Mouse (Mus musculus): ENCODE data around the gene Crtac1.

The Crtac1 gene

GRCm38 (mm10) chr19:42431485-42432190 is at the start of gene Crtac1:
TSS of gene Crtac1 (minus strand) at chr19:42431783.
- peak; percentile 64 for ATAC-seq (ENCODE audit: insufficient number of reproducible peaks, low FRiP score, low TSS enrichment)

DNA sequence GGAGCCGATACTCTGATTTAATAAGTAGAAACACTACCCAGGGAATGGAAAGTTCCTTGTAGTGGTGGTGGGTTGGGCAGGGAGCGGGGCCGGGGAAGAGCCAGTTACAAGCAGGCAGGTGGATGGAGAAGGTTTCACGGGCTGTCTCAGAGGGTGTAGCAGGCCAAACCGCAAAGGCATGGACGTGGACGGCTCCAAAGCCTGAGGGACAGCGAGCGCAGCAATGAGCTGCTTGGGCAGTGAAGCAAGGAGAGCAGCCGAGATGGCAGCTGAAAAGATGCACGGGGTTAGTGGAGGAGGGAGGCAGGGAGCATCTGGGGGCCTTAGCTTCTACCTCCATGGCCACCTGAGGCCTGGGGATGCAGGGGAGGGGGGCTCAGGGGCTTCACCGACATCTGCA is 46.7 kb upstream of the Crtac1 start:
- no peak for ATAC-seq (ENCODE audit: insufficient number of reproducible peaks, low FRiP score, low TSS enrichment)

- ATAC-seq (ENCODE audit: insufficient number of reproducible peaks, low FRiP score, low TSS enrichment), result no peak
These were observed 46.2 kb upstream of the Crtac1 start for GRCm38 (mm10) chr19:42477769-42478168.

DNA sequence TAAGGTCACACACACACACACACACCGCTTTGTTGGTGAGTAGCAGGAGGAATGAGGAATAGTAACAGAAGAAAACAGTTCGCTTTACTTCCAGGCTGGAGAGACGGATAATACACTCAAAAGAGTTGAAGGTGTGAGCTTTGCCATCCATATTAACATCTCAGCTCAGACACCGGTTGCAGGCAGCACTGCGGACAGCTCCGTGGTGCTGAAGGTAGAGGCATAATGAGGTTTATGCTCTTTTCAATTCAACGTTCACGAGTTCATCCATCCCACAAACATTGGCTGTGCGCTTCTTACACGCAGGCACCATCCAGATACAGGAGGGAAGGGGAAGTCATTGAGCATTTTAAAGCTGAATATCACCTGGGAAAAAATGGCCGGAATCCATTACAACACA is 41.2 kb upstream of the Crtac1 start:
- ATAC-seq (ENCODE audit: insufficient number of reproducible peaks, low FRiP score, low TSS enrichment), result no peak

- peak; percentile 15; the same call in 1 of the 2 replicates for ATAC-seq (ENCODE audit: insufficient number of reproducible peaks, low FRiP score, low TSS enrichment)
These were observed 40.0 kb upstream of the Crtac1 start for GRCm38 (mm10) chr19:42471571-42471970.

- ATAC-seq (ENCODE audit: insufficient number of reproducible peaks, low FRiP score, low TSS enrichment), result no peak
These were observed 30.3 kb upstream of the Crtac1 start for GRCm38 (mm10) chr19:42461851-42462250.

DNA sequence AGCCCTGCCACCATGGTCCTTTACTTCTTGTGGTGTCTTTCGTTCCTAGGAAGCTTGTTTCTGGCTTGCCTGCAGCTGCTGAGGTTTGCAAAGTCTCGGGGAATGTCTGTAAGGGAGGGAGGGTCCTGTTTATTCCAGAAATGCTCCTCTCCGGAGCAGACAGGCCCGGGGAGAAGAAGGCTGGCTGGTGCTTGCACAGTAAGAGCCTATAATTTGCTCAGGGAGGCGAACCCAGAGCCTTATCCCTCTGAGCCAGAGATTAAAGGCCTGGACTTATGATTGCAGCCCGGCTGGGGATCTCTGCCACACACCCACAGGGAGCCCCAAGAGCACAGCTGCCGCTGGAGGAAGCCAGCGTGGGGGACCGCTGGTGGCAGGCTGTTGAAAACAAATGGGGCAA is 29.8 kb upstream of the Crtac1 start:
- ATAC-seq (ENCODE audit: insufficient number of reproducible peaks, low FRiP score, low TSS enrichment), result no peak

DNA sequence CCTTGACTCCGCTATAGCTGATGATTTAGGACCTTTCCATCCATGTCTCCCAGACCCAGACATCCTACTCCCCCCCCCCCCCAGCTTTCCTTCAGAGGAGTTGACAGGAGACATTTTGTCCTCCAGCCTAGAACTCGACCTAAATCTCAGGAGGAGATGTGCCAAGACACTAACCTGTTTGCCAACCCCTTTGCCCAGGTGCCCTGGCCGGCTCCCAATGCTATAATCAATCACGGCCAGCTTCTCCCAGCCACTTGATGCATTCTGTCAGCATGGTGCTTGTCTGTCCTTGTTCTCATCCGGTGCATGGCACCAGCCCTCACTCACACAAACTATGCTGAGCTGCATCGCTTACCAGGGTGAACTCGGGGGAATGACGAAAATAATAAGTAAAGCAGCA is 27.9 kb upstream of the Crtac1 start:
- no peak for ATAC-seq (ENCODE audit: insufficient number of reproducible peaks, low FRiP score, low TSS enrichment)

DNA sequence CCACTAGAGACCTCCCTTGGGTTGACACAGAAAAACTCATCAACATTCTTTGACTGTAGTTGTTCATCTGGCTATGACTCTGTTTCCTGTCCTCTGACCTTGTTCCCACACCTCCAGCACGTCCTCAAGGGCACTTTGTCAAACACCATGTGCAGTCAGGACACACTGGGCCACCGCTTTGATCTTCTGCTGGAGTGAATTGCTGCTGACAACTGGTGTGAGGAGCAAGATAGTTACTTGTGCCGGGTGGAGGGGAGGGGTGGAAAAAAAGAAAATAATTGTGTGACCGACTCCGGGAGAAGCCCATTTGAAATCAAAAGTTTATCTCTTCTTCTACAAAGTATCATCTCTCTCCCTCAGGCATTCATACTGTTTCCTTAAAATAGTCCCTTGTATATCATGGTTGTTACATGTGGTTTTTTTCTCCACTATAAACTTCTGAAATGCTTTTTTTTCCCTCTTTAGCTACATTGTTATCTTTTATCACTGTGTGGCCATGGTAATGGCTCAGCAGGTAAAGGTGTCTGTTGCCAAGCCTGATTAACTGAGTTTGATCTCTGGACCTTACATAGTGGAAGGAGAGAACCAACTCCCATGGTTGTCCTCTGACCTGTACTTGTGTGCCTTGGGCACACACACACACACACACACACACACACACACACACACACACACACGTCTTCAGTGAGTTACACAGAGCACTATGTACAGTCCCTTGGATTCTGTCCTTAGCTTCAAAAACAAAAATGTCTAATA is 23.1 kb upstream of the Crtac1 start:
- no peak for ATAC-seq (ENCODE audit: insufficient number of reproducible peaks, low FRiP score, low TSS enrichment)

DNA sequence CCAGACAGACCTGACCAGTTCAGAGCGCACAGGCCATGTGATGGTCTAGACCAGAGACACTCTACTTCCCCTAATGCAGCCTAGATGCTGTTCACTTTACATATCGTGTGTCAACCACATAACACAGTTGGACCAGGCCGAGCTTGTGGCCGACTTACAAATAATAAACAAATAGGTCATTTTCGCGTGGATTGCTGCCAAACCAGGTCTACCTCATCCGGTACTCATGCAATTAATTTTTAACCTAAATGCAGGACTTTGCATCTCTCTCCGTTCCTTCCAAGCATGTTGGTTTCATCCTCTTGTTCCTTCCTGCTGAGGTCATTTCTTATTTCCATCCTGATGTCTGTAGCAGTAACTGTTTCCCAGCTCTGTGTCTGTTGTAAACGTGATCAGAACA is 22.4 kb upstream of the Crtac1 start:
- no peak for ATAC-seq (ENCODE audit: insufficient number of reproducible peaks, low FRiP score, low TSS enrichment)

- no peak for ATAC-seq (ENCODE audit: insufficient number of reproducible peaks, low FRiP score, low TSS enrichment)
These were observed 21.0 kb upstream of the Crtac1 start for GRCm38 (mm10) chr19:42452539-42452938.

DNA sequence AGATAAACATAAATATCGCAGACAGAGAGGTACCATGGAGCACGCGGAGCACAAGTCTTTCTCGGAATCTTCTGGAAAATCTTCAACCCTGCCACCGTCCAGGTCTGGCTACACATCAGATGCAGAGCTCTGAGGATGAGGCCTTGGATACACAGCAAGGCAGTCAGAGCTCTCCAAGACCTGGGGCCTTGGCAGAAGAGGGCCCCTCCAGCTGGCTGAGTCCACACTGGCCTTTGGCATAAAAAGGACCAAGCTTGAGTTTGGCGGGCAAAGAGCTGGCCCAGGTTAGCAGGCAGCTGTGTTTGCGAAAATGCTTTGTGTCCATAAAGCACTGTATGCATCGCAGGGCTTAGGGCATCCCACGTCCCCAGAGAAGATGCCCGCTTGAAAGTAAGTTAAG is 17.0 kb upstream of the Crtac1 start:
- ATAC-seq (ENCODE audit: insufficient number of reproducible peaks, low FRiP score, low TSS enrichment), result no peak

GRCm38 (mm10) chr19:42443887-42444409 is 12.4 kb upstream of the Crtac1 start:
- ATAC-seq (ENCODE audit: insufficient number of reproducible peaks, low FRiP score, low TSS enrichment), result no peak

- no peak for ATAC-seq (ENCODE audit: insufficient number of reproducible peaks, low FRiP score, low TSS enrichment)
These were observed 11.7 kb upstream of the Crtac1 start for GRCm38 (mm10) chr19:42443266-42443665.

GRCm38 (mm10) chr19:42442246-42443197 is 10.9 kb upstream of the Crtac1 start:
- ATAC-seq (ENCODE audit: insufficient number of reproducible peaks, low FRiP score, low TSS enrichment), result 0 out of 2 replicates have a peak, but pooled peaks have one; percentile 29

DNA sequence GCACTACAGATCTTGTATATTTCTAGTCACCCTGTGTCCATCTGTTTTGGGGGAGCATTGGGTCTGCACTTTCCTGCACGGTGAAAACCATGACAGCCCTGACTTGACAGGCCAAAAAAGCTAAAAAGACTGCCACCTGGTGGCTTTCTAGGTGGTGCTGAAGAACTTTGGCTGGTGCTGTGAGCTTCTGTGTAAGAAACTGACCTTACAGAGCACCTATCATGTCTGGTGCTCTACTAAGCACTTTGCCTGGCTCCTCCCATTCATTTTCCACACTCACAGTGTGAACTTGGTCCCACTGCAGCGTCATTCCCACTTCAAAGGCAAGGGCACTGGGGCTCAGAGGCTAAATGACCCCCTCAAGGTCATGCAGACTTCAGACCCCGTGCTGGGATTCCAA is 8.5 kb upstream of the Crtac1 start:
- ATAC-seq (ENCODE audit: insufficient number of reproducible peaks, low FRiP score, low TSS enrichment), result no peak

- ATAC-seq (ENCODE audit: insufficient number of reproducible peaks, low FRiP score, low TSS enrichment), result no peak
These were observed 7.8 kb upstream of the Crtac1 start for GRCm38 (mm10) chr19:42439353-42439752.

- ATAC-seq (ENCODE audit: insufficient number of reproducible peaks, low FRiP score, low TSS enrichment), result no peak
These were observed 4.0 kb upstream of the Crtac1 start for GRCm38 (mm10) chr19:42435621-42436020.

DNA sequence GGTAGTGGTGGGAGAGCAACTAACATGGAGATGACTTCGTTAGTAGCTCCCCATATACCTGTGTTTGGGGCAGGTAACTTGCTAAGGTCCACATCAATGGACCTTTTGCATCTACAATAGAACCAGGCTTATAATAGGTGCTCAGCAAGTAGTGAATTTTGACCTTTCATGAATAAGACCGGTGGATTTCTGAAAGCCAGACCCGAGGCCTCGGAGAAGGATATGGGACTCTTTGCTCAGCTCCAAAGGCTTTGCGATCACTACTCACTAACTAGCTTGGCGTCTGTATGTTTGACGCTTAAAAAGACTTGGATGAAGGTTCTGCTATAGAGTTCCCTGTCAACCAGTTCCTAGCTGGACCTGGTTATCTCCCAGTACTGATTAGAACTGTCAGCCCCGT is 1.2 kb upstream of the Crtac1 start:
- ATAC-seq (ENCODE audit: insufficient number of reproducible peaks, low FRiP score, low TSS enrichment), result no peak

DNA sequence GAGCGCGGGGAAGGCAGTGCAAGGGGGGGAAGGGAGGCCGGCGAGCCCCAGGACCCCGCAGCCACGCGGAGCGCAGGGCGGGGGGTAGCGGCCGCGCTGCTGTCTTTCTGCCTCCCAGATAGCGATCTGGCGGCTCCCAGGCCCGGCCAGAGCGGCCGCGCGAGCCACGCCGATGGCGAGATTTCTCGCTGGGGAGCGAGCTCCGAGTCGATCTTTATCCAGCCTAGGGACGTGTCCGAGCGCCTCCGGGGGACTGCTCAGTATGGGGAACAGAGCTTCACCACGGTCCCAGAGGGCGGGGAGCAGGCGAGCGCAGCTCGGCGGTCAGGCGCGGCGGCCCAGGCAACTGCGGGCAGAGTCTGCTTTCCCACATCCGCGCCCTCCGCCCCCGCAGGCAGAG is 608 bp upstream of the Crtac1 start:
- peak; percentile 22; the same call in 1 of the 2 replicates for ATAC-seq (ENCODE audit: insufficient number of reproducible peaks, low FRiP score, low TSS enrichment)
